Mouse (Mus musculus) CD8-positive naive resting alpha-beta T cell, adult 2 months (primary cell): ENCODE data around the gene Foxk1.

Experiments
- DNase-seq, 2 experiments: peaks; one replicate each; pipeline ENCODE4 v3.0.0; 2022; ENCODE audit warnings: low read depth in 2 of 2, low spot score in 2 of 2

The Foxk1 gene

GRCm38 (mm10) chr5:142400981-142401640, at the start of gene Foxk1:
Gene Foxk1, plus strand, starts transcription at chr5:142401497.
- peak; percentile 75 to 87 for DNase-seq

DNA sequence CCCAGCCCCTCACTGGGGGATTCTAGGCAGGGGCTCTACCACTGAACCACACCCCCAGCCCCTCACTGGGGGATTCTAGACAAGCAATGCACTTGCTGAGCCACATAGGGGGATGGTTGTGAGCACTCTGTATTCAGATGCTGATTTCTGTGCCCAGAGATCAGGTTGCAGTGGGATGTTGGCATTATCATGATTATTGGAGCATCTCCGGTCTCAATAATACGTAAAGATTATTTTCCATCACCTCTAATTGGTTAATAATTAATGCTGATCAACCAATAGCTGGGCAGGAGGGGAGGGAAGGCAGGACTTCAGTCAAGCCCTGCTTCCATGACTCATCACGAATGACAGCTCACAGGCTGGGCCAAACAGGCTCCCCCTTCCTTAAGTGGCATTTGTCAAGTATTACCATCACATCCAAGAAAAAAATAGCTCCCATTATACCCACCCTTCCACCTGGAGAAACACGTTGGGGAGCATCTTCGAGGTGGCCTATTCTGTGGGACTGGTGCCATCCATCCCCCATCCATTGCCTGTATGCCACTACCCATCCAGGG, 48.9 kb upstream of the Foxk1 start:
- DNase-seq = no peak

GRCm38 (mm10) chr5:142355144-142355543, 46.2 kb upstream of the Foxk1 start:
- DNase-seq = no peak

DNA sequence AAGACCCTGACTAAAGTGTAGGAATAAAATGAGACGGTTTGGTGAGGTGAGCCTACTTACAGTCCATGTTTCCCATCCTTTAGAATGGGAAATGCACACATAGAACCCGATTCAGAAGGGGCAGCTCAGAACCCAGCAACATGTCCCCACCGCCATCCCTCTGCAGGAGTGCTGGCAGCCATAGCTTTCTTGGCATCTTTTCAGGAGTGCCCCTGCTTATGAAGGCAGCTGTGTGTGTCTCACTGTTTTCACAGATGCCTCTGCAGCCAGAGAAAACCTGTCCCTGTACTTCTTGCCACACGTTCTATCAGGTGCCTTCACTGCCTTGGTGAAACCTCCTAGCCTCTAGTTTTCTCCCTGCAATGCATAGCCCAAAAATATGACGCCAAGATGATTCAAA, 40.1 kb upstream of the Foxk1 start:
- no peak for DNase-seq

GRCm38 (mm10) chr5:142362894-142363293, 38.4 kb upstream of the Foxk1 start:
- DNase-seq = no peak

DNA sequence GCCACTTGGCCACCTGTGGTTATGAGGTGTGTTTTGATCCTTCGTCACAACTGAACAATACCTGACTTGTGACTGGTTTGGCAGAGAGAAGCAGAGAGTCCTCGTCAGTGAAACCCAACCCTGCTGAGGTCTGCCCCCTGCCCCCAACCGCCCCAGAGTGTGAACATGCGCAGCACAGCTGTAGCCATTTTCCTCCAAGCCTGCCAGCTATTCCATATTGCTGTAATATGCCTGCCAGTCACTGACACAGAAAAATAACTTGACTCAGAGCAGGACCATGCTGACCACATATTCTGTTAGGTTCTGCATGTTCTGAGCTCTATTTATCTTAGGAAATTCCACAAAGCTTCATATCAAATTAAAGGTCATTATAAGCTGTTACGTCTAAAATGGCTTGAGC, 37.2 kb upstream of the Foxk1 start:
- no peak for DNase-seq

DNA sequence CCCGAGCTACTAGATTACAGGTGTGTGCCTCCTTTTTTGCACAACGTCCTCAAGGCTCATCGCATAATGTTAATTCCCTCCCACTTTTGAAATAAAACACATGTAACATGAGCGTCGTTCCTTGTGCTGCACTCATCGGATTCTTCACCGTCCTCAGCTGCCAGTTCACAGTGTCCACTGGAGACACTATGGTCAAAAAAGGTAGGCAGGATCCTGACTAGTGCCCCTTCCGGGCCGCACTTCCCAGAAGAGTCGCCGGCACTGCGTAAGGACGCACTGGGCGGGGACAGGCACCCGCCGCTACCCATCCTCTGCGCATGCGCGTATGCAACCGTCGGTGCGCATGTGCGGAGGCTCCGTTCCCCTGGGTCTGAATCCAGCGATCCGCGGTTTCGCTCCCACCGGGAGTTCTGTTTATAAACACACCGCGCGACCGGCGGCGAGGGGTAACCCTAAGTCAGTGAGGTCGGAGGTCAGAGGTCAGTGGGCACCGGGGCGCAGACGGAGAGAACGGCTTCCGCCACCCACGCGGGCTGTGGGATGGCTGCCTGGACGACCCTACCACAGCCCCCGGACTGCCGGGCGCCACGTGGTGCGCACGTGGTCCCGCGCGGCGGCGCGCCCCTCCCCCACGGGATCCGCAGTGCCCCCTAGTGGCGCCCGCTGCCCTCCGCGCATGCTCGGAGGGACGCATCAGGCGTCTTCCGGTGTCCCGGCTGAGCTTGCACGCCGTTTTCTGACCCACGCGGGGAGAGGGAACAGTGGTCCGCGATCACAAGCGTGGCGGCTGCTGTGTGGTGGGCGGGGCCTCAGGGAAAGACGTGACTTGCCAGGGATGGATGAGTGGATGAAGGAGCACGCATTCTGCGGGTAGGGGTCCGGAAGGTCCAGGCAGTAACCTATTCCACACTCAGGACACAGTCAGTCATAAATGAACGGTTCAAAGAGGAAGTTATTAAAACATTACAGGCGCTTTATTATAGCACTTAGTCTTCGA, 33.9 kb upstream of the Foxk1 start:
- DNase-seq = peak; percentile 99 to 100

- no peak for DNase-seq
Measured at GRCm38 (mm10) chr5:142368122-142368521, 33.2 kb upstream of the Foxk1 start.

DNA sequence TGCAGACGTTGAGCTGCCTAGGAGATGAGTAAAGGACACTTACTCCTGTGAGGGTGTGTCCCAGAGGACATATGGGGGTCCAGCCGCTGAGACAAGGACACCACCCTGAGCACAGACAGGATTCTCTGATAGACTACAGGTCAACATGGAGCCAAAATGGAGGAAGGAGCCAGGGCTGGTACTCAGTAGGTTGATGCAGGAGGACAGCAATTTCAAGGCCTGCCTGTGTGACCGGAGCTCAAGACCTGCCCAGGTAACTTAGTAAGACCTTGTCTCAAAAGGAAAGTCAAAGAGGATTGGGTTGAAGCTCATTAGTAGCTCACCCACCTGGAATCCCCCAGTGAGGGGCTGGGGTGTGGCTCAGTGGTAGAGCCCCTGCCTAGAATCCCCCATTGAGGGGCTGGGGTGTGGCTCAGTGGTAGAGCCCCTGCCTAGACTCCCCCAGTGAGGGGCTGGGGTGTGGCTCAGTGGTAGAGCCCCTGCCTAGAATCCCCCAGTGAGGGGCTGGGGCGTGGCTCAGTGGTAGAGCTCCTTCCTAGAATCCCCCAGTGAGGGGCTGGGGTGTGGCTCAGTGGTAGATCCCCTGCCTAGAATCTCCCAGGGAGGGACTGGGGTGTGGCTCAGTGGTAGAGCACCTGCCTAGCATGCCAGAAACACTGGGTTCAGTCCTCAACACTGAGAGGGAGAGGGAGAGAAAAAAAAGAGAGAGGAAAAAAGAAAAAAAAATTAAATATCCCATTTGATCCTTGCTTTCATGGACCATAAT, 30.7 kb upstream of the Foxk1 start:
- DNase-seq = no peak

DNA sequence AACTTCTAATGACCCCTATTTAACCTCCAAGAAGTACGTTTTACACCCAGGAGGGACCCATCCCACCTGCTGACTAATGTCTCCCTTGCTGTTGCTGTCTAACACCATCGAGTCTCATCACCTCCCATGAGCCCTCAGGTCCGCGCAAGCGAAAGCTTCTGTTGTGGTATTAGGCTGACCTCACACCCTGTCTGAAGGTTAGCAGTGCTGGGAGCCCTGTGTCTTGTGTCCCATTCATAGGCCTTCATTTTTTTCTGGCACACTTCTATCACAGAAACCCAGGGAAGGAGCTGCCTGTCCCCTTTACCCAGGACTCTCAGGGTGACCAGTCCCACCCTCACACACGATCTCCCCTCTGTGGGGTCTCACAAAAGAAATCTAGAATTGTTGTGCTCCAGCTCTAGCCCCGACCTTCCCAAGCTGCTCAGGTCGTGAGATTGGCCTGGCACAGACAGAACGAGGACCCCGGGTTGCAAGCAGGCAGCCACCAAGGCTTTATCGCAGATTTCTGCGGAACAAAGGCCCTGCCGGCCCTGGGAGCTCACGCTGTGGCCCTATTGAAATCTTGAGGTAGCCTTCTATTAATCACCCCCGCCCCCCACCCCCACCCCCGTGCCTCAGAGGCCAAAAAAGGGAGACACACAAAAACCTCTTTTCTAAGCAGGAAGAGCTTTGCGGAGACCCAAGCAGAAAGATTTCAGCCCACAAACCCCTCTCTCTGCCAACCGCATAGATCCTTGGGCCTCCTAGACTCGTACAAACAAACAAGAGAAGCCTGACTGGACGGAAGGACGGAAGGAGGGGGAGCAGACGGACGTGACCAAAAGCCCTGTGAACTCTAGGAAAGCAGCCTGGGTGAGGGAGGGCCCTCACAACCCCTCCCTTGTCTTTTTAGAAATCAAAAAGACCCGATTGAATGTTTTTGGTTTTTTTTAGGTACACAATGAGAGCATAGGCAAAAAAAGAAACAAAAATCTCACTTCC, 29.8 kb upstream of the Foxk1 start:
- no peak for DNase-seq

GRCm38 (mm10) chr5:142372207-142372606, 29.1 kb upstream of the Foxk1 start:
- DNase-seq = no peak

GRCm38 (mm10) chr5:142374343-142374742, 27.0 kb upstream of the Foxk1 start:
- DNase-seq = no peak

DNA sequence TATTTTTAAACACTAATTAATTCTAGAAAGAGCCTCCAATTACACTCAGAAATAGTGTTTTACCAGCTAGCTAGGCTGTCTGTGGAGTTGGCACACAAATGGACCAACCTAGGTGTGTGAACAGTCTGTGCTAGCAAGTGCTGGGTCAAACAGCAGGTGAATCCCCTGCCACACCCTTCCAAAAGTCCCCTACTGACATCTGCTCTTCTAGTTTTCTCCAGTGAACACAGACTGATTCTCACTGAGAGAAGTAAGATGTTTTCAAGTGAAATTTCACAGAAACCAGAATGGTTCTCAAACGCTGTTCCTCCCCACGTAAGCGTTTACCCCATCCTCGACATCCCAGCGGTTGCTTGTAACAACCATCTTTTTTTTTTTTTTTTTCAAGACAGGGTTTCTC, 25.7 kb upstream of the Foxk1 start:
- DNase-seq = no peak

GRCm38 (mm10) chr5:142376071-142376470, 25.2 kb upstream of the Foxk1 start:
- no peak for DNase-seq

DNA sequence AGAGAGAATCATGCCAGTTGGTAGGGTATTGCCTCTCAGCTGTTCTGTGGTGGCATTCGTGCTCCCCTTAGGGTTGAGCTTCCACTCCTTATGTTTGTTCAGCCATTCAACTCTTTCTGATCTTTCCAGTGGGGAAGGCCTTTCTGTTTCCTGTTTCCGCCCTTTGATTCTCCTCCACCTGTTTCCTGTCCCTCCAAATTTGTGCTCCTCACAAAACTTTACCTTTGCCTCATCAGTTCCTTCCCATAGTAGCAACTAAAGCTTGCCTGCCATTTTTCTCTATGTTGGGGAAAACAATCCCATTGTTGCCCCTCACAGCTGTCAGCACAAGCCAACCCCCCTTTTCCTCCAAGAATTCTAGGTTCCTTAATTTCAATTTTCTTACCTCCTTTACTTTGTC, 23.2 kb upstream of the Foxk1 start:
- DNase-seq = no peak

GRCm38 (mm10) chr5:142380491-142380890, 20.8 kb upstream of the Foxk1 start:
- no peak for DNase-seq

DNA sequence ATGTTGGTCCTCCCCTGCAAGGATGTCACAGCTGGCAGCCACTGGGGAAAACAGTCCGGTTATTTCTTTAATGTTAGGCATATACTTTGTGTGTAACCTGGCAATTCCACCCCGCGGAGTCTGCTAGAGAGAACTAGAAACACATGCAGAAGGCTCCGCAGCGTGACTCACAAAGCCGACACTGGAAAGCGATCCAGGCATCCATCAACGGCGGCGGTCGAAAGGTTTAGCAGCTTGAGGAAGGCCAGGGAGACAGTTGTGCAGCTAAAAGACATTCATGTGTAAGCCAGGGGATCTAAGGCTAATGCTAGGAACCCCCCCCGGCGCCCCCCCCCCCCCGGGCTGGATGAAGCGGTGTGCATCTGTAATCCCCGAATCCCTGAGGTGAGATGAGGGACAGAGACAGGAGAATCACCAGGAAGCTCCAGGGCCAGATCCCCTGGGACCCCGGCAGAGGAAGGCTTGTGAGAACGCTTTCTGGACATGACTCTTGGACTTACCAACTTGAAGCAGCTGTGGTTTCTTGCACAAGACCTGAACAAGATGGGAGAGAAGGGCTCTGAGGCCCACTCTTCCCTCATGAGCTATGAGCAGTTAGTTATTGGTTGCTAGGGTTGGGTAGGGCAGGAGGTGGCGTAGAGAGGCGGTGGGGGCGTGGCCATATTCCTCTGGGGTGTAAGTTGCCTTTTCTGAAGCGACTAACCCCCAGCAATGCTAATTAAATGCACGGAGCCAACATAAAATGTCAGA, 16.2 kb upstream of the Foxk1 start:
- no peak for DNase-seq

GRCm38 (mm10) chr5:142386329-142386728, 15.0 kb upstream of the Foxk1 start:
- DNase-seq = no peak
